Mouse (Mus musculus) activated CD4-positive, CD25-positive, alpha-beta regulatory T cell (primary cell): ENCODE measurements around the gene Bud31. TPM values are rescaled to one million over a fixed set of nuclear protein-coding genes. Genes with fewer than 3 reads are reported as not detected.

ENCODE experiments used
- polyA plus RNA-seq, 2 experiments: library from polyadenylated mRNA; unstranded; fragments of 100-300 nt; shearing (Covaris generic); gene quantifications; one replicate each; pipeline ENCODE4 v1.2.1; 2017

The Bud31 gene
- 100 to 1,000 TPM; 193 to 252 TPM for polyA plus RNA-seq

GRCm38 (mm10) chr5:145139571-145140519, at the start of gene Bud31, which contains the start of gene Pdap1:
Gene Bud31 (plus strand): TSS chr5:145140362.
Gene Pdap1 (minus strand): TSS chr5:145140238.

GRCm38 (mm10) chr5:145114071-145114605, 26.0 kb upstream of the Bud31 start, which contains the start of gene Arpc1b:
Gene Arpc1b (plus strand): TSS chr5:145114215.

DNA sequence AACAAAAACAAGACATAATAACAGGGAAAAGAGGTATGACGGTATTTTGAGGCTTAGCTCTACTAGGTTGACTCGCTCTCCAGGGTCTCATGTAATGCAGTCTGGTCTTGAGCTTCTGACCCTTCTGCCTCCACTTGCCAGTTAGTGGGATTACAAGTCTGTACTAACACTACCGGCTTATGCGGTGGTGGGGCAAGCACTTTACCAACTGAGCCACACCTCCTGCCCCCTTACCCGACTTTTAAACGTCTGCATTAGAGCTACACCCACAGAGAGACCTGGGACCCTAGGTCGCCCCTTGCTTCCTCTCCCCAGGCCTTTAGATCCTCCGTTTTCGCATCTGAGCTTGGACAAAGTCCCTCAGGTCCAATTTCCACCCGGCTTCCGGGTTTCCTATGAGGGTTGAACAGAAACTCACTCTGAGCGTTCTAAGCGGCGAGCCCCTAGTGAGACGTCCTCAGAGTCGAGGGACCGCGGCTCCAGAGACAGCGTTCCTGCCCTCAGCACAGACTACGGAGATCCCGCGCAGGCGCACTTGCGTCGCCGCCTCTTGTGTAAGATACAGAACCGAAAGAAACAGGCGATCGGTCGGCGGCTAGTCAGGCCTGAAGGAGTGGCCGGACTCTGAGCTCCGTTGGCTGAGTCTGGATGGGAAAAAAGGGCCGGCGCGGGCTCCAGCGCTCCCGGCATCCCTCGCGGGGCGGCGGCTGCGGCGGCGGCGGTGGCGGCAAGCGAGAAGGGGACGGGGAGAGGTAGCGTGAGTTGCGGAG, 26.6 kb downstream of the Bud31 start, which contains the start of the genes Ptcd1 and Cpsf4:
Gene Ptcd1, minus strand, starts transcription at position 573 of the 770 bp plus-strand sequence.
Gene Cpsf4, plus strand, starts transcription at position 678 of the 770 bp plus-strand sequence.

GRCm38 (mm10) chr5:145191962-145192361, 51.8 kb downstream of the Bud31 start, which contains the start of gene Atp5j2:
Gene Atp5j2 (minus strand): TSS chr5:145192062.

Other genes with a start within 250 kb of the Bud31 start
- 10 to 100 TPM; 26.6 to 28.4 TPM for gene Smurf1, start 174.5 kb upstream of the Bud31 start, polyA plus RNA-seq
- gene Gm4871, start 107.6 kb upstream of the Bud31 start, polyA plus RNA-seq, result not detected
- gene 1700018F24Rik, start 97.4 kb upstream of the Bud31 start, polyA plus RNA-seq, result not detected
- gene Arpc1a, start 56.5 kb upstream of the Bud31 start, polyA plus RNA-seq, result 10 to 100 TPM; 71.7 to 83.7 TPM
- gene Kpna7, start 56.3 kb upstream of the Bud31 start, polyA plus RNA-seq, result under 1 TPM in 1 of 2 experiments, not detected in 1; 0.55 TPM
- gene Arpc1b, start 26.1 kb upstream of the Bud31 start, polyA plus RNA-seq, result 1,000 to 10,000 TPM; 1,057 to 1,320 TPM
- 10 to 100 TPM; 51.2 to 52.0 TPM for gene Pdap1, start 124 bp upstream of the Bud31 start, polyA plus RNA-seq
- 10 to 100 TPM; 14.9 to 21.3 TPM for gene Ptcd1, start 26.7 kb downstream of the Bud31 start, polyA plus RNA-seq
- 10 to 100 TPM; 31.4 to 34.2 TPM for gene Cpsf4, start 26.9 kb downstream of the Bud31 start, polyA plus RNA-seq
- 100 to 1,000 TPM; 455 to 490 TPM for gene Atp5j2, start 51.7 kb downstream of the Bud31 start, polyA plus RNA-seq
- 10 to 100 TPM; 23.5 to 28.9 TPM for gene Zkscan14, start 61.5 kb downstream of the Bud31 start, polyA plus RNA-seq
- 1 to 10 TPM; 4.2 to 7.6 TPM for gene Zkscan5, start 64.2 kb downstream of the Bud31 start, polyA plus RNA-seq
- 10 to 100 TPM; 47.0 to 48.1 TPM for gene Zfp655, start 91.4 kb downstream of the Bud31 start, polyA plus RNA-seq
- gene Zscan25, start 140.1 kb downstream of the Bud31 start, polyA plus RNA-seq, result 1 to 10 TPM in 1 of 2 experiments, under 1 TPM in 1; 0.54 to 2.7 TPM
- gene Cyp3a57, start 204.9 kb downstream of the Bud31 start, polyA plus RNA-seq, result not detected